8 mouse cellular contexts compared by ENCODE assay signal in genomic region chrX:93297001-93297441, GRCm38 (mm10). TPM values are rescaled to one million over a fixed set of nuclear protein-coding genes. Genes with fewer than 3 reads are reported as not detected.
A peak's percentile ranks its signal among the peaks of the same experiment; 100 is the strongest.
DNase-seq lines count a peak whose midpoint lies in the region; ATAC-seq and TF ChIP-seq lines count a peak whose summit lies in the region.

No protein-coding gene starts in this region.

- peak overlapping the region; percentile 43 for H3K4me2 ChIP-seq in hindbrain, embryonic 15.5 days
- peak overlapping the region; percentile 42 for H3K4me2 ChIP-seq in midbrain, embryonic 16.5 days (ENCODE audit: low read length)

- TF ChIP-seq CTCF in kidney, adult 2 months (conservative IDR thresholded peaks at IDR 0.05; ENCODE audit: insufficient read depth, insufficient read length, low read depth, low read length): no peak
- no peak for TF ChIP-seq CTCF in bone marrow macrophage, adult 2 months (IDR thresholded peaks at IDR 0.05; ENCODE audit: low read depth, low read length)

- WGBS in kidney, adult 2 months: 3% methylated on average over 40 of the region's 40 CpGs
- WGBS in hindbrain, embryonic 15.5 days: 13% methylated on average over 40 of the region's 40 CpGs
- WGBS in midbrain, embryonic 16.5 days: 8% methylated on average over 34 of the region's 40 CpGs

- DNase-seq in kidney, adult 2 months: no peak
- no peak for DNase-seq in kidney, adult 11 months
- DNase-seq in frontal cortex, adult 2 months (ENCODE audit: extremely low spot score in 1 of 2, low spot score in 1 of 2): no peak
- no peak for DNase-seq in cerebellum, postnatal 36 days
- no peak for DNase-seq in thymus, postnatal 36 days

- no peak overlapping the region for H3K9ac ChIP-seq in hindbrain, embryonic 15.5 days
- no peak overlapping the region for H3K9ac ChIP-seq in midbrain, embryonic 16.5 days (ENCODE audit: low read depth, low read length)

- peak; percentile 49; the same call in 1 of the 2 replicates for ATAC-seq in hindbrain, embryonic 15.5 days (ENCODE audit: low FRiP score, low read depth)
- ATAC-seq in midbrain, embryonic 16.5 days: peak; percentile 39; the same call in 1 of the 2 replicates

- H3K4me1 ChIP-seq in kidney, adult 2 months (ENCODE audit: control insufficient read depth, insufficient read depth, low read length): no peaks in the 10 kb centered on the region
- no peaks in the 10 kb centered on the region for H3K4me1 ChIP-seq in bone marrow macrophage, adult 2 months (ENCODE audit: control insufficient read depth, insufficient read depth, low read length)
- 0 out of 2 replicates have a peak, but pooled peaks cover 5% of the 10 kb centered on the region for H3K4me1 ChIP-seq in hindbrain, embryonic 15.5 days (replicated peaks)
- no peaks in the 10 kb centered on the region; the same call in 1 of the 2 replicates for H3K4me1 ChIP-seq in midbrain, embryonic 16.5 days (ENCODE audit: control insufficient read depth, insufficient read depth, low read length)

- H3K4me3 ChIP-seq in kidney, adult 2 months (ENCODE audit: insufficient read depth, low read depth, low read length): peak overlapping the region; percentile 4; the same call in 1 of the 2 replicates
- peak overlapping the region; percentile 12 for H3K4me3 ChIP-seq in bone marrow macrophage, adult 2 months (ENCODE audit: insufficient read depth, low read length)
- H3K4me3 ChIP-seq in hindbrain, embryonic 15.5 days: 0 out of 2 replicates have a peak overlapping the region, but pooled peaks have one; percentile 13
- H3K4me3 ChIP-seq in midbrain, embryonic 16.5 days (ENCODE audit: low read depth, low read length): peak overlapping the region; percentile 20

- no peaks in the 10 kb centered on the region for H3K36me3 ChIP-seq in kidney, adult 2 months (ENCODE audit: control insufficient read depth, insufficient read depth, low read length)
- no peaks in the 10 kb centered on the region for H3K36me3 ChIP-seq in hindbrain, embryonic 15.5 days
- no peaks in the 10 kb centered on the region for H3K36me3 ChIP-seq in midbrain, embryonic 16.5 days (ENCODE audit: control insufficient read depth, insufficient read depth, low read length)

- TF ChIP-seq POLR2A in kidney, adult 2 months (IDR thresholded peaks at IDR 0.05; ENCODE audit: low read depth, low read length): no peak
- TF ChIP-seq POLR2A in bone marrow macrophage, adult 2 months (IDR thresholded peaks at IDR 0.05; ENCODE audit: borderline replicate concordance, low read depth, low read length): no peak

- no peaks in the 10 kb centered on the region for H3K9me3 ChIP-seq in hindbrain, embryonic 15.5 days
- no peaks in the 10 kb centered on the region for H3K9me3 ChIP-seq in midbrain, embryonic 16.5 days (replicated peaks; ENCODE audit: control insufficient read depth, low read length, poor library complexity, severe bottlenecking)

- peaks cover 10% of the 10 kb centered on the region for H3K27me3 ChIP-seq in kidney, adult 2 months (replicated peaks; ENCODE audit: control insufficient read depth, insufficient read depth, low read length)
- peaks cover 77% of the 10 kb centered on the region for H3K27me3 ChIP-seq in hindbrain, embryonic 15.5 days
- peaks cover 21% of the 10 kb centered on the region for H3K27me3 ChIP-seq in midbrain, embryonic 16.5 days (ENCODE audit: control insufficient read depth, insufficient read depth, low read depth, low read length)

- no peak overlapping the region for H3K27ac ChIP-seq in kidney, adult 2 months (ENCODE audit: insufficient read depth, low read depth, low read length)
- no peak overlapping the region for H3K27ac ChIP-seq in bone marrow macrophage, adult 2 months (ENCODE audit: insufficient read depth, low read depth, low read length)
- H3K27ac ChIP-seq in hindbrain, embryonic 15.5 days (replicated peaks): no peak overlapping the region
- no peak overlapping the region for H3K27ac ChIP-seq in midbrain, embryonic 16.5 days (ENCODE audit: low read length)

RNA-seq across cellular contexts. Expression of gene Arx, which starts 10.8 kb away (rescaled TPM):
- polyA plus RNA-seq in kidney, adult 2 months (2012; rRNA removed): 0.08 TPM in 1 of 2 replicates, not detected in the other
- polyA plus RNA-seq in bone marrow macrophage, adult 2 months (2012; ENCODE audit: insufficient read depth, insufficient read length, missing spikeins): not detected in 2 replicates
- 0.84 and 2.9 TPM in 2 replicates for polyA plus RNA-seq in hindbrain, embryonic 15.5 days (2015; fragmentation: Nextera tagmentation; extraction: Ambion mirVana)
- polyA plus RNA-seq in midbrain, embryonic 16.5 days (2015; fragmentation: Nextera tagmentation; extraction: Ambion mirVana): 3.7 and 8.5 TPM in 2 replicates
- polyA plus RNA-seq in frontal cortex, adult 2 months (2012; rRNA removed): 41.8 and 47.0 TPM in 2 replicates
